Mouse (Mus musculus): ENCODE data around the gene Mgmt.

Mgmt gene

DNA sequence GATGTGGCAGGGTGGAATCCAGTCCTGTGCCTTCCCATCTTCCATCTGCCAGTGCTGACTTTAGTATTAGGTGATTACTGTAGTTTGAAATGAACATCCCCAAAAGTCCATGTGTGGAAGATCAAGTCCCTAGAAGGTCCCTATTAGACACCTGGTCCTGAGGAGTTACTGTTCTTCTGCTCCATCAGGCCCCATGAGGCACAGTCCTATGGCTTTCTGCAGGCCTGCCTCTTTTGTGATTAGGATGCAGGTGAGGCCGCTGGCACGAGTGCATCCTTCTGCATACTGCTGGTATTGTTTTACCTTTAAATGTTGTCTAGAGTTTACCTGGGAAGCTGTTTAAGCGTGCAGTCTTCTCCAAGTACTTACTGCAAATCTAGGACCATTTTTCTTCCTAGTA, 21.6 kb downstream of the Mgmt start:
- no peak for DNase-seq

DNA sequence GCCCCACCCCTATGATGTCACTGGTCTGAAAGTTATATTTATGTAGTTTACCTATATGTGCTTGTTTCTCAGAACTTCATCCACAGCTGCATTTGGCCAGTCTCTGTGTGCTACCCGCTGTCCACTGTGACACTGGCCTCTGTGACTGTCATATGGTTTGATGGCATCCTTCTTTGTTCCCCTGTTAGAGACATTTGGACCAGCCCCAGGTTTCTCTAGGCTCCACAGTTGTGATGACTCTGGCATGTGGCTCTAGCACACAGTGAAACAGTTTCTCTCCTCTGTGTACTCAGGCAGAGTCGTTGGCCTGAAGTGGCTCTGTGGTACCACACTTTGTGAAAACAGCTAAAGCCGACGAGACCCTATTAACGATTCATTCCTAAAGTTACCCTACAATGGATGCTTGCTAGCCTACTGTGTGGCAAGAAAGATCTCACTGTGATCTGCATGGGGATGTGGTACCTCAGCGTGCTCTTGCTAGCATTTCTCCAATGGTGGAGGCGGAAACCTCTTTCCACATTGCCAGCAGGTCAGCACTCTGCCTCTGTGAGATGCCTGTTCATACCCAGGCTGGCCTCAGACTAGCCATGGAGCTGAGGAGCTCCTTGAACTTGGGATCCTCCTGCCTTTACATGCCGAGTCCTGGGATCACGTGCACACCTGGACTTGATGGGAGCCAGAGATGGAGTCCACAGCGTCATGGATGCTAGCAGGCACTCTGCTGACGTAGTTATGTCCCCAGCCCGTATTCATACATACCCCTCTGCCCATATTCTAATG, 26.8 kb downstream of the Mgmt start:
- no peak for DNase-seq

DNA sequence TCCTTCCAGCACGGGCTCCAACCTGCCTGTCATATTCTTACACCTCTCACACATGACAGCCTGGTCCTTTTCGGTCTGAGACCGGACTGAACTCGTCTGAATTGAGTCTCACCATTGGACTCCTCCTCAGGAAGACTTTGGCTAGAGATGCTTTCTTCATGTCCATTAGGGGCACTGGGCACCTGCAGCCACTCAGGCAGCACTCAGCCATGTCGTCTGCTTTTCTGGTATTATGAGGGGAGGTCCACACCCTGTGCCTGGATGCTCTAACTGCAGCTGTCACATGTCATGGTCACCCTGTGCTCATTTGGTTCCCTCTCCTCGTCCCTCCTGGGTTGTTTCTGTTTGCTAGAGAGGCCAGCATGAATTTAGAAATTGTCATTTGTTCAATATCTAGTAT, 27.8 kb downstream of the Mgmt start:
- DNase-seq = no peak

DNA sequence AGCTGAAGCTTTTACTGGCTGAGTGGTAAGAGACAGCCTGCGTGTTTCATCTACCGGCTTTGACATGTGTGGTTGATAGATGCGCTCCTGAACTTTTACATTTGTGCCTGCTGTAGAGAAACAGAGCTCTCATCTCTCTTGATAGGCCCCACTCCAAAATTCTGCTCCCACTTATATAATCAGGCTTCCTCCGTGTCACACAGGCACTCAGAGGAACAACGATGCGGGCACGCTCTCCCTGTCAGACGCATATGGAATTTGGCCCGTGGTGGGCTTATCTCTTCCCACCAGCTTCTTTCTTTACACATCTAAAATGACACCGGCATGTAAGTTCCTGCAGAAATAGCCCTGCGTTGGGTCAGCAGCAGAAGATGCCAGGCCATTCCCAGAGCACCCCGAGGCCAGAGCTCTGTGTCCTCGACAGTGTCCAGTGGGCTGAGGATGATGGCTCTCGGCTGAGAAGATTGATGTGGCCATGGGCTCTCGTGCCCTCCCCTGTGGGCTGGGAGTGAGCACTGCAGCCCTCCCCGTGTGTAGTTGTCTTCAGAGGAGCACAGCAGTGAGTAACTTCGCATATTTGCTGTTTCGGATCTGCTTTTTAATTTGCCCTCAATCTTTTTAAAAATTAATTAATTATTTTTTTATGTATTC, 30.3 kb downstream of the Mgmt start:
- DNase-seq = no peak

DNA sequence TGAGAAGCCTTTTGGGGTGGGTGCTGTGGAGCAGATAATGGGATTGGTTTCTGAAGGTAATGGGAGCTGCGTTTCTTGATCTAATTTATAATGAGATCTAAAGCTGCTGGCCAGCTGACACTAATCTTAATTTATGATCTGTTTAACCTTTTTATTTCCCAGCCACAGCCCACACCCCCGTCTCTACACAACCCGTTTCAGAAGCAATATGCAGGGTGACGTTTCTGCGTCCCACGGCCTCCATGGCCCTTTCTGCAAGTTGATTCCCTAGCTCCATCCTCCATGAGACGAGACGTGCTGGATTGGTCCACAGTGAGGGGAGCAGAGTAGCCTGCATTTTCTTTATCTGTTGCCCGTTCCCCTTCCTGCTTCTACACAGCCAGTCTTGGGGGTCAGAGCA, 31.8 kb downstream of the Mgmt start:
- no peak for DNase-seq

DNA sequence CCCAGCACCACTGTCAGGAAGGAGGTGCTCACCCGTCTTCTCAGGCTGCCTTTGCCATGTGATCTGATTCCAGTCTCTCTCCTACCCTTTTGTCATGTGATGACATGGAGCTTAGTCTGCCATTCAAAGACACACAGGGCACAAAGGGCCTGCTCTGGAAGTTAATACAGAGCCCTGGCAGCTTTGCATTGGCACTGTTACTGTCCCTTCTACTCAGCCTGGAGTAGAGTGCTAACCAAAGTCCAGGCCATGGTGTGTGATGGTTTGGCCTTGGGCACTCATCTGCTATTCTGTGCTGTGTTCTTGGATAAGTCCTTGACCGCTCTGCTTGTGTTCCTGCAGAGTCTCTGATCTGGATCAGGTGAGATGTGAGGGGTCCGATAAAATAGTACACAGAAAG, 36.0 kb downstream of the Mgmt start:
- no peak for DNase-seq

DNA sequence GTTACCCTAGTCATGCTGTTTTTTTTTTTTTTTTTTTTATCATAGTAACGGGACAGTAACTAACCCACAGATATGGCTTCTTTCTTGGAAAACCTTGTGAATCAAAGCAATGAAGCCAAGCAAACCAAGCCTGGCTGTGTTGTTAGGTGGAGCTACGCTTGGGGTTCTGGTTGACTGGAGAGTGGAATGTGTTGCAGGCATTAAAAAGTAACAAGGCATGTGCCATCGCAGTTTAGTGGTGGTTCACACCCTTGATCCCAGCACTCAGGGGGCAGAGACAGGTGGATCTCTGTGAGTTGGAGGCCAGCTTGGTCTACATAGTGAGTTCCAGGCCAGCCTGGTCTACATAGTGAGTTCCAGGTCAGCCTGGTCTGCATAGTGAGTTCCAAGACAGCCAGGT, 39.0 kb downstream of the Mgmt start:
- DNase-seq = no peak

DNA sequence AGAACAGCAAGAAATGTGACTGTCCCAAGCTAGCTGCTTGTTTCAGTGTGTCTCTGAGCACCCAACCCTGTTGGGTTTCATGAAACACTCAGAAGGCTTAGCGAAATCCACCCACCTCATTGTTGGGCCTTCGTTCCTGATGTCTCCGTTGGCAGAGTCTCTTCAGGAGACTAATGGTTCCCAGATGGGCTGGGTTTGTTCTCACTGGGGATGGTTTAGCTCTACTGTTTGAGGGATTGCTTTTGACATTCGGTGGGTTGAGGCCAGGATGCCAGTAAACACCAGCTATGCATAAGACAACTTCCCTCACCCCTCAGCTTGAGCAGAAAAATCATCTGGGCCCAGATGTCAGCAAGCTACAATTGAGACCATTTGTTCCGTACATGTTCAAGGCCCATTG, 39.9 kb downstream of the Mgmt start:
- no peak for DNase-seq

DNA sequence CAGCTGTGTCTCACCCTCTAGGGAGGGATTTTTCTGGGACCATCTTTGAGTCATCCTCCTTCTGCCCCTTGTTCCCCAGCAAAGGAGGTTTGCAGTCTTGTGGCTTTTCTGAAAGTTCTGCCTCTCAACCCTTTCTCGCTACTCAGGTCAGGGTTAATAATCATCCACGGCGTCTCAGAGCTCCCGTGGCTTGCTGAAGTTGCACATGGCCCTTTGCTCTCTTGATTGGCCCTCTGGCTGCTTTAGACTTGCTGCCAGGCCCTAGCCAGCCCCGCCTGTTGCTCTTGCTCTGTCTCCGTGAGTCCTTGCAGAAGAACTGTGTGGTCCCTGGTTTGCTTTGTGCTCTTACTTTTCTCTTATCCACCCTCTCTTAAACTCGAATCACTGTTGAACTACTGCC, 40.4 kb downstream of the Mgmt start:
- no peak for DNase-seq

DNA sequence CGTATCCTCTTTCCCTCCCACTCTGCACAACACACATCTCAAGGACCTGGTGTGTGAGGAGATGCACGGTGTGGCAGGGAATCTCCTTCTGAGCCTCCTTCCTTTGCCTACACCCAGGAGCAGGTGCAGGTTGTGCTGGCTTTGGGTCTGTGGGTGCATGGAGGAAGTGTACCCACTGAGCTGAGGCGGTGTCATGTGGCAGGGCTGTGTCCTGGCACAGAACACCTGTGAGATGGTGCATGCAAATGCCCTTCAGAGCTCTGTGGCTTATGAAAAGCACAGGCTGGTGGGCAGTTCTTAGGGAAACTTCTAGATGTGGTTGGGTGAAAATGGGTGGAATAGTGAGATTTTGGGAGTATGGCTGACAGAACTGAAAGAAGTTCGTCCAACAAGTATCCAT, 44.0 kb downstream of the Mgmt start:
- no peak for DNase-seq

DNA sequence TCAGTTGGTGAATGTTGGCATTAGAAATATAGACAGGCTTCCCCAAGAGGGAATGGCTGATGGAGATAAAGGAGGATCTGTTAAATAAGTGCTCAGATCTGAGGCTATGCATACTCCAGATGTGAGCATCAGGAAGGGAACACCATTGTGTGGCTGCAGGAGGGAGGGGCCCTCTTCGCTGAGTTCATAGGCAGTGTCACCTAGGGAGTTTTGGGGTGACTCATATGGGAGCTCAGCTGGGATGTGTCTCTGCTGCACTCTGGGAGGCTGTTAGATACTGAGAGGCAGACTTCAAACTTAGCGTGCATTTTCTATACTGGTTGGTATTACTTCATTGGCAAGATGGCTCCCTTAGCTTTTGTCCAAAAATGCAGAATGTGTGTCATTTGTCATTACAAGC, 48.0 kb downstream of the Mgmt start:
- DNase-seq = no peak

DNA sequence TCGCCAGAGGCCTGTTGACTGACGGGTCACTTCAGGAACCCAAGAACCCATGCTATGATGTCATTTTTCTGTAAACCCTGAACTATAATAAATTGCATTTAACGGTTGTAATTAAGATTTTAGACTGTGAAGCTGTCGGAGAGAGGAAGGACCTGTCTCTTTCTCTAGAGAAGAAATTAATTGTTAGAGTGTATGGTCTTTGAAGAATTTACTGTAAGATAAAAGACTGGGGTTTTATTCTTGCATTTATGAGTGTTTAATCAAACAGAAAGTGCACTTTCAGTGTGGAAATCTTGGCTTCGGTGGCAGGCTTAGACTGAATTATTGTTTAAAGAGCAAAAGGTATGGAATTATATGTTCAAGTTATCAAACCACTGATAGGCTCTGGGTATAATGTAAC, 49.5 kb downstream of the Mgmt start:
- DNase-seq = no peak

DNA sequence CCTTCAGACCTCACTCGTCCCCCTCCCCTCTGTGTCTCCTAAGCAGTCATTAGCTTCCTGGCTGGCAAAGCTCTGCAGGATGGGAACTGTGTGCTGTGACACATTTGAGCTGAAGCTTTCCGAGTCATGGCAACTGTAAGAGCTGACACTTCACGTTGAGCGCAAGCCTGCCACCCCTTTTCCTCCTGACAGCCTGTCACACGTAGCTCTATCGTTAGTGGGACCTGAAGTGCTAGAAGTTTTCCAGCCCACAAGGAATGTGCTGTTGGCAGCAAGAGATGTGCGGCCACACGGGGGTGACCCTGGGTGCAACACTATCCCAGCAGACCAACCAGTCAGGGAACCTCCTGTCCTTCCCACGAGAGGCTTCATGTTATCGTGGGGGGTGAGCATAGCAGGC, 51.3 kb downstream of the Mgmt start:
- no peak for DNase-seq

DNA sequence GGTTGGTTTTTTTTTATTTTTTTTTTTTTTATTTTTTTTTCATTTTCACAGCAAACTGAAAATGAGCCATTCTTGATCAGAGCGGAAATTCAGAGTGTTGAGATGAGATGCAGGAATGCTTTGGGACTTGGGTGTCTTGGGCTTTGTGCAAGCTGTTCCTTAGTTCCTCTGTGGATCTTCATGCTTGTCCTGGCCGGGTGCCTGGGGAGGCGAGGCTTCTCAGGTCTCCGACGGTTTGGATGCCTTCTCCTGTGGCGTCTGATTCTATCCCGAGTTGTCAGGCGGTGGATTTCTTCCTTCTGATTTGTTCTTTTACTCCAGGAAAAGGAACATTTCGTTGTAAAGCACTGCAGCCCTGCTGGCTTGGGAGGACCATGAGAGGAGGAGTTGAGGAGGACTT, 51.7 kb downstream of the Mgmt start:
- DNase-seq = no peak

DNA sequence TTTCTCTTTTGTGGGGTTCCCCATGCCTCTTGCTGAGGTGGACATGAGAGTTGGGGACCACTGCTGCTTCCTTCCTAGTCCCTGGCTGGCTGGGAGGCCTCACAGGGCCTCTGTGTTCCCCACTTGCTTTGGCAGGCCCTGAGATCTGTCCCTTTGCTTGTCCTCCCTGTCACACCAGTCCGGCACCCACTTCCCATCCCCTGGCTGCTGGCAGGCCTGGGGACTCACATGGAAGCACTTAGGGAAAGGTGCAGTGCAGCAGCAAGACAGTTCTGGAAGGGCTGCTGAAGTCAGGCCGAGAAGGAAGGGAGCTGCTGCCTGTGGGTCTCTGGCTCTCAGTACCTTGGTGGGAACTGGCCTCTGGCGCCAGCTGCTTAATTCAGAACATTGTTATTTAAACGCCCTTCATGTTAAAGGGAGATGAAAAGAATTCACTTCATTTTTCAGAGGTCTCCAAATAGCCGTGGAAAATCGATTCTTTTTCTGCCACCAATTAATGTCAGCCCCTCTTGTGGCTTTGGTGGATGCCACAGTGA, 53.9 kb downstream of the Mgmt start:
- DNase-seq = no peak

DNA sequence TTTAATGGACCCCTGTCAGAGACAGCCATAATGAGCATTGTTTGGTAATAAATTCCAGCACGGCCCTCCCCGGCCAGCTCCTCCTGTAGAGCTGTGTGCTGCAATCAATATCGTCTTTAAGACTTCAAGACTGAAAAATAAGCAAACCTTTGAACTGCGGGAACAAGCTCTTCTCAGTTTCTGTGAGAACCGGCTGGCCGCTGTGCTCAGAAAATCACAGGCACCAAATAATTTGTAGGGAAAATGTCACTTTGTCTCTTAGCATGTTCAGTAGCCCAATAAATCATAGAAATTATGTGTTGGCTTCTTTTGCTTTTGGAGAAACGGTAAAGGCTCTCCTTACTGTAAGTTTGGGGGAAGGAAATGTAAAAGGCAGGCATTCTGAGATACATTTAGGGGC, 58.2 kb downstream of the Mgmt start:
- no peak for DNase-seq

DNA sequence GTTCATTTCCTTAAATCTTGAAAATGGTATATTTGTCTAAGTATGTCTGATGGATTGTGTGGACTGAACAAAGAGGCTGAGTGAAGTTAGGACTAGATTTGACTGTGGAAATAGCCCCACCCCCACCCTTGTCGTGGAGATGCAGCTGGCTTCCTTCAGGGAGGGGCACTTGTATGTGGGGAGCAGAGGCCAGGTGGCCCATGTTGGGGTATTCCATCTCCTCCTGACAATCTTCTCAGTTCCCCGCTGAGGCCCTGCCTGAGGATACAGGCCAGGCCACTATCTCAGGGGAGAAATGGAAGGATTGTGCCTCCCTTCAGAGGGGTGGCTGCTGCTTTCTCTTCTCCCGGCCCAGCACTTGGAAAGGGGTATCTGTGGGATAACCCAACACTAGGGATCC, 58.8 kb downstream of the Mgmt start:
- no peak for DNase-seq

DNA sequence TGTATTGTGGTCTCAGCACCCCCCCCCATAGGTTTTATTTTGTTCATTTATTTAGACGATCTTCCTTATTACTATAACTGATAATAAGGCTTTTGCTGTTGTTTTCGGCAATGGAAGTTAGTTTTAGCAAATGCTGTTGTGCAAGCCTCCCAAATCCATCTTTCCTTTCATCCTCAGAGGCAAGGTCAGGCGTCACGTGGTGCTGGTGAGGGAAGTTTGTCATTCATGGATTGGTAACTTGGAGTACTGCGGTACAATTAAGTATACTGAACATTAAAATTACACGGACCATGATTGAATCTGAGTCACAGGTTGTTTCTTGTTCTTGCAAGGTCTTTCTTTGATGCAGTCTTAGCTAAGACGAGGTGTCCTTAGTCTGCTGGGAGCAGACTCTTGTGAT, 77.9 kb downstream of the Mgmt start:
- no peak for DNase-seq

DNA sequence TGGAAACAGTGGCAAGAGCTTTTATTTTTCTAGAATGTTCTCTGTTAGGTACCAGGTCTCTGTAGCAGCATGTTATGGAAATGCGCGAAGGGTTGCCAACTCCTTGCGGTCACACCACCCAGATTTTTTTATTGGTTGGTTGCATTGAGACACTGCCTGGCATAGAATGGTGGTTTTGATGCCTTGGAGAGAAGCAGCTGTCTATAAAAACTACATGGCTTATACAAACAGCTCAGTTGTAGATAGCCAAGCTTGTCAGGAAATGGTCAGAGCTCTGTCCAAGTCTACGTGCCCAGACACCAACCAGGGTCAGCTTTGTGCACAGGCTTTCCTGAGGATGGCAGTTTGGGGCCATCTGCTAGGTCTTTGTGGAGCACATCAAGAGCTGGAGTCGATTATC, 80.6 kb downstream of the Mgmt start:
- no peak for DNase-seq

DNA sequence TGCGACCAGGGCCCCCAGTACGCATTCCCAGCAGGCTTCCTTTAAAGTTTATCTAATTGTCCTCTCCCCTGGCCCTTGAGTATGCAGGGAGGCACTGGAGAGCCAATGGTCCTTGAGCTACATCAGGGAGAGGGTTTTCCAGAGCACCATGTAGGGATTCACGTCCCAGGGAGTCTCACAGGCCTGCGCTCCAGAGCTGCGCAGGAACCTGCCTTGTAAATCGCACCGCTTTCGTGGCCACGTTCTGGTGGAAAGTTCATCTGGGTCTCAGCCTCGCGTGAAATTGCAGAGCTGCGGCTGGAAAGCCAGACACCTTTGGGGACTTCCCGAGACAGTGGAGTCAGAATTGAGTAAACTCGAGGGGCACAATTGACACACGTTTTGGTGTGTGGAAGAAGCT, 103.0 kb downstream of the Mgmt start:
- DNase-seq = no peak

DNA sequence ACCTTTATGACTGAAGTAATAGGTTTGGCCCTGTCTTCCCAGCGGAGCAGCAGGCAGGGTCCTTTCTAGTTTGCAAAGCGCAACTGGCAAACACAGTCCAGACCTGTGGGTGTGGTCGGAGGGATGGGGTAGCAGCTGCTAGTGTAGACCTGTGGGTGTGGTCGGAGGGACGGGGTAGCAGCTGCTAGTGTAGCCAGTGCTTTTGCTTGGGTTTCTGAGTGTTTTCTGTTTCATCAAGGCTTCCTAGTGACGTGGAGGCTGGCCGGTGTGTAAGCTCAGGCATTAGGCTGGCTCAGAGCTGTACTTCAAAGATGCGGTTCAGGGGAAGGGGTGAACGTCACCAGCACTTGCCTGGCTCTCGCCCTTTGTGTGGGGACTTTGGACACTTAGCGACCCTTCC, 106.3 kb downstream of the Mgmt start:
- no peak for DNase-seq

DNA sequence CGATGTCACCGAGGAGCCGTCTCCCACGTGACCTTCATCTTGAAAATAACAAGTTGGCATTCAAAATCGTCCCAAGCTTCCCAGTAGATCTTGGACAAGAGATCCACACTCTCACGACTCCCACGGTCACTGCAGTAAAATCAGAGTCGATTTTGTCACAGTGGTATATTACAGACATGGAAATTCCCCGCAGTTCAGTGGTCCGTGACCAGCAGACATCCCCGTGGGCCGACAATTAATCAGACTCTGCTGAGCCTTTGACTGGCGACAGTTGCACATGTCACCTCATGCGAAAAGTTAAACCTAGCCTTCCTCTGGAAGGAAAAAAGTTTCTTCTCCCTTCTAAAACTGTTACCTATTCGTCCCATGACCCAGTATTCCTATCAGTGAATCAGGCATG, 106.8 kb downstream of the Mgmt start:
- DNase-seq = no peak

DNA sequence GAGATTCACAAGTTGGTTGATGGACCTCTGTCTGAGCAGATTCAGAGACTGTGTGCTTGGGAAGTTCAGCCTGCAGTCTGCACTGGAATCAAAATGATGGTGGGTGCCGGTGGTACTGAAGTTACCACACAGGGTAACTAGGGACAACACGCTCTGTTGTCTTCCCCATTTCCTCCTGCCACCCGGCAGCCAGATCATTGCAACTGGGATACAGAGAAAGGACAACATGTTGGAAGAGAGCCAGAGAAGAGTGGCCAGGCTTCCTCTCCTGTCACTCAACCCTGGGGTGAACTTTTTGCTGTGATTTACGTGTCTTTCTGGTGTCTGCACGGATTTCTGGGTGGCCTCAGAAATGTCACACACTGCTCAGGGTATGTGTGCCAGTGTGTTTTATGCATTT, 107.4 kb downstream of the Mgmt start:
- DNase-seq = no peak

DNA sequence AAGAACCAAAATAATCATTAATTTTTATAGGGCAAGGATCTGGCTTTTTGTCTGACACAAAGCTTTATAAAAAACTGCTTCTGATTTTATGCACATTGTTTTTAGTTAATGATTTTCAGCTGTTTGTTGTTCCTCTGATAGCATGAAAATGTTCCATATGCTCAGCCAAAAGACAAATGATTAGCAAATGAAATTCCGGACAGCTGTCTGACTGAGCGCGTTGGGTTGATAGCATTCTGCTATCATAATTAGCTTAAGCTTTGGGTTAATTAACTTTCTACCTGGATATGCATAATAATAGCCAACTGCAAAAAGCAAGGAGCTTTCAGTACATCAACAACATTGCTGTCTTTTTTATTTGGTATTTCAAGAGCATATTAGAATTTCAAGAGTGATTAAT, 108.0 kb downstream of the Mgmt start:
- no peak for DNase-seq

DNA sequence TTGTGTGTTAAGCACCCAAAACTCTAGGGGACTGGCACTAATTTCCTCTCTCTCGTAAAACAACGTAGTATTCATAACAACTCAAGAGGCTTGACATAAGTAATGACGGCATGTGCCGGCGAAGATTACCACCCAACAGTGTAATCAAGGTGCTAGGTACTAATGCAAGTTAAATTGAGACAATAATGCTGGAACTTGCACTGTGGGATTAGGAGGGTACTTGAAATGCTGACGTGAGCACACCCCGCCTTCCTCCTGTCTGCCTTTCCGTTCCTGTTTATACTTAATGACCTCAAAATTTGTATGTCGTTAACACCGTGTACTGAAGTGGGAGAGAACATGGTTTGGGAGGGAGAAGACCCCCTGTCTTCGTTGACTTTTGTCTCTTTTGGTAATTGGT, 110.9 kb downstream of the Mgmt start:
- no peak for DNase-seq
